Mouse (Mus musculus): ENCODE results near the gene Hspa12a. TPM values are rescaled to one million over a fixed set of nuclear protein-coding genes. Genes with fewer than 3 reads are reported as not detected.
A peak's percentile ranks its signal among the peaks of the same experiment; 100 is the strongest.

The Hspa12a gene
- polyA plus RNA-seq, 1 experiment from 2014 or later: 0.53 TPM

DNA sequence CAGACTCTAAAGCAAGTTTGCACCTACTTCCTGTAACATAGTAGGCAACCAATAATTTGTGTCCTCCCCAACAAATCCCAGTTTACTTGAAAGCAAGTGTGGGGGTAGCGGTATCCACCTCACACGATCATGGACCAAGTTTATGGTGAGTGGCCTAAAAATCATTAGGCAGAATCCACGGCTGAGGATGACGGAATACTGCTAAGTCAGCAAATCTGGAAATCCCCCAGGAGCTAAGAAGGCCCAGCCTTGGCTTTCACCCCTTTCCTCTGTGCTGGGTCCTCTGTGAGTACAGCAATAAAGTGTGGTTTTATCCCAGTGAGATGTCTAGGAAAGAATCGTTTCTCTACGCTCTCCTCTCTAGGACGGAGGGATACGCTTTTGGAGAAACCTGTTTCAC is 11.3 kb upstream of the Hspa12a start:
- 80% methylated on average over 8 of the region's 8 CpGs for WGBS (ENCODE audit: insufficient replicate concordance)
- H3K4me1 ChIP-seq (replicated peaks): no peaks in the 10 kb centered on the region
- no peak overlapping the region for H3K9ac ChIP-seq
- peaks cover 24% of the 10 kb centered on the region for H3K27me3 ChIP-seq
- ATAC-seq (ENCODE audit: low read depth) (no peak), DNase-seq (no peak)
- no peak overlapping the region for H3K4me3 ChIP-seq (replicated peaks)
- no peak overlapping the region for H3K27ac ChIP-seq
- H3K36me3 ChIP-seq: no peaks in the 10 kb centered on the region
- no peaks in the 10 kb centered on the region for H3K9me3 ChIP-seq (replicated peaks)
- no peak overlapping the region for H3K4me2 ChIP-seq

DNA sequence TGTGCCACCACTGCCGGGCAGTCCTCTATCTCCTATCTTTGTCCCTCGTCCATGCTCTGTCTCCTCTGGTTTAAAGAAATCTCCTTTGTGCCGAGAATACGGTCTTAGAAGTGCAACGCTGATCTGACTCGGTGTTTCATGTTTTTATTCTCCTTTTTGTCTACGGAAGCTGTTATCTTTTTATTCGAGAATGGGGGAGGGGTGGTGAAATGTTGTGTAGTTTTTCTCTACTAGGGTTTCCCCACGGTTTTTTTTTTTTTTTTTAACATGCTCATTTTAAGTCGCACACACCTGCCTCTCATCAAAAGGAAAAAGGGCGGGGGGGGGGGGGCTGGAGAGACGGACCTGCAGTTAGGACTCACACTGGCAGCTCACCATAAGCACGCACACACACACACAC is 8.8 kb upstream of the Hspa12a start:
- Histone ChIP-seq H3K9ac (no peak overlapping the region), H3K27me3 (peaks cover 24% of the 10 kb centered on the region), H3K27ac (no peak overlapping the region), H3K4me1 (replicated peaks) (no peaks in the 10 kb centered on the region), H3K4me3 (replicated peaks) (no peak overlapping the region), H3K36me3 (no peaks in the 10 kb centered on the region), H3K4me2 (no peak overlapping the region), H3K9me3 (replicated peaks) (no peaks in the 10 kb centered on the region)
- ATAC-seq (ENCODE audit: low read depth) (no peak), DNase-seq (no peak)
- WGBS (ENCODE audit: insufficient replicate concordance): 58% methylated on average over 12 of the region's 13 CpGs

- no peak overlapping the region for H3K9ac ChIP-seq
- DNase-seq: no peak
- no peak overlapping the region for H3K4me2 ChIP-seq
- H3K27ac ChIP-seq: no peak overlapping the region
- no peak overlapping the region for H3K4me3 ChIP-seq (replicated peaks)
- H3K36me3 ChIP-seq: no peaks in the 10 kb centered on the region
- no peaks in the 10 kb centered on the region for H3K4me1 ChIP-seq (replicated peaks)
- no peak for ATAC-seq (ENCODE audit: low read depth)
- no peaks in the 10 kb centered on the region for H3K9me3 ChIP-seq (replicated peaks)
- peaks cover 24% of the 10 kb centered on the region for H3K27me3 ChIP-seq
- WGBS (ENCODE audit: insufficient replicate concordance): 65% methylated on average over 3 of the region's 3 CpGs
Observed at GRCm38 (mm10) chr19:58951521-58951920, 8.1 kb upstream of the Hspa12a start.

GRCm38 (mm10) chr19:58945959-58946358 is 2.5 kb upstream of the Hspa12a start:
- Histone ChIP-seq H3K4me1 (replicated peaks) (peaks cover 12% of the 10 kb centered on the region), H3K9me3 (replicated peaks) (no peaks in the 10 kb centered on the region), H3K9ac (no peak overlapping the region), H3K4me3 (replicated peaks) (no peak overlapping the region), H3K4me2 (no peak overlapping the region), H3K27me3 (0 out of 2 replicates have a peak, but pooled peaks cover 4% of the 10 kb centered on the region), H3K36me3 (no peaks in the 10 kb centered on the region), H3K27ac (no peak overlapping the region)
- 33% methylated on average over 7 of the region's 7 CpGs for WGBS (ENCODE audit: insufficient replicate concordance)
- no peak for DNase-seq
- ATAC-seq (ENCODE audit: low read depth): no peak

GRCm38 (mm10) chr19:58933062-58933461 is 10.4 kb downstream of the Hspa12a start:
- H3K4me3 ChIP-seq (replicated peaks): no peak overlapping the region
- H3K9ac ChIP-seq: no peak overlapping the region
- no peaks in the 10 kb centered on the region for H3K36me3 ChIP-seq
- no peaks in the 10 kb centered on the region for H3K4me1 ChIP-seq (replicated peaks)
- 28% methylated on average over 4 of the region's 4 CpGs for WGBS (ENCODE audit: insufficient replicate concordance)
- DNase-seq (no peak), ATAC-seq (ENCODE audit: low read depth) (no peak)
- H3K9me3 ChIP-seq (replicated peaks): no peaks in the 10 kb centered on the region
- no peak overlapping the region for H3K4me2 ChIP-seq
- H3K27me3 ChIP-seq: peaks cover 28% of the 10 kb centered on the region
- H3K27ac ChIP-seq: no peak overlapping the region

DNA sequence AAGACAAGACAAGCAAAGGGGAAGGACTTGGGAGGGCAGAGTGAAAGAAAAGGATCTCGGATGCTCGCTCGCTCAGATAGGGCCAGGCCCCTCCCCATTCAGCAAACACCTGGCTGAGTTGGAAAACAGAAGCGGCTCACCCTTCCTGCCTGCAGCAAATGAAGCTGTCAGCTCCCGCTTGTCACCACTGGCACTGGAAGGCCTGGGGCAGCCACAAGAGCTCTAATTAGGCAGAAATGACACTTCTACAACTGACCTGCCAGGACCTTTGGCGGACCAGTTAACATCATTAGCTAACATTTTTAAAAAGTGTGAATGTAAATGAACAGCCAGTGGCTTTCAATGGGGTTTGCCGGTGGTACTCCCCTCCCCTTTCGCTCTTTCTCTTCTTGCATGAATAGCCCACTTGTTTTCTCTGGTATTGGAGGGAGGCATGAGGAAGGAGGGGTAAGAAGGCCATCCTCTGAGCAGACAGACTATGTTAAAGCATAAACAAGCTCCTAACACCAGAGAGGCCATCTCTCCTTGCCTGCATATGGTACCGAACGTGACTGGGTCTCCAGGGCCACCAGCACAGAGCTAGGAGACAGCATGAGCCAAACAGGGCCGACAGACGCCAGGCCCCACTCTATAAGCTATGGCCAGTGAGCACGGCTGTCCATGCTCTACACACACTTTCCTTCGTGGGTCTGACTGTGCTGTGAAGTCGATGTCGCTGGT is 12.2 kb downstream of the Hspa12a start:
- Histone ChIP-seq H3K27me3 (peaks cover 28% of the 10 kb centered on the region), H3K27ac (no peak overlapping the region), H3K36me3 (no peaks in the 10 kb centered on the region), H3K9ac (no peak overlapping the region), H3K9me3 (replicated peaks) (no peaks in the 10 kb centered on the region), H3K4me3 (replicated peaks) (no peak overlapping the region), H3K4me2 (no peak overlapping the region), H3K4me1 (replicated peaks) (no peaks in the 10 kb centered on the region)
- WGBS (ENCODE audit: insufficient replicate concordance): 51% methylated on average over 16 of the region's 16 CpGs
- DNase-seq (no peak), ATAC-seq (ENCODE audit: low read depth) (no peak)

DNA sequence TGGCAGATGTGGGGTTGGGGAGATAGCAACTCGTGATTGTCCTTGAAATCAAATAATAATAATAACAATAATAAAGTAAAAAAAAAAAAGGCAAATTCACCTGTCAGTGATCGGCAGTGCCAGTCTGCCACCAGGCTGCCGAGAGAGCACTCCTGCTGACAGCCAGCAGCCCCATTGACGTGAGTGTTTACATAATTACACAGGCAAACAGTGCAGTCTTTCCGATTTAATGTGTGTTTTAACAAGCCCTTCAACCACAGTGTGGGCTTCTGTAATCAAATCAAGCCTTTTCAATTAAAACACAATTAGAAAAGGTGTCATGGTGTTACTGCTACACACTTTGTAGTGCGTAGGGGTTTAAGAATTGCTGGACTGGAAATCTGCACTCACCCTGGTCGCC is 24.3 kb downstream of the Hspa12a start:
- Histone ChIP-seq H3K4me1 (replicated peaks) (no peaks in the 10 kb centered on the region), H3K9me3 (replicated peaks) (no peaks in the 10 kb centered on the region), H3K27me3 (peaks cover 9% of the 10 kb centered on the region; the same call in 1 of the 2 replicates), H3K4me2 (peak overlapping the region; percentile 47), H3K9ac (no peak overlapping the region), H3K27ac (no peak overlapping the region), H3K36me3 (no peaks in the 10 kb centered on the region), H3K4me3 (replicated peaks) (no peak overlapping the region)
- no peak for DNase-seq
- ATAC-seq (ENCODE audit: low read depth): no peak
- 32% methylated on average over 7 of the region's 7 CpGs for whole genome bisulfite sequencing (ENCODE audit: insufficient replicate concordance)

DNA sequence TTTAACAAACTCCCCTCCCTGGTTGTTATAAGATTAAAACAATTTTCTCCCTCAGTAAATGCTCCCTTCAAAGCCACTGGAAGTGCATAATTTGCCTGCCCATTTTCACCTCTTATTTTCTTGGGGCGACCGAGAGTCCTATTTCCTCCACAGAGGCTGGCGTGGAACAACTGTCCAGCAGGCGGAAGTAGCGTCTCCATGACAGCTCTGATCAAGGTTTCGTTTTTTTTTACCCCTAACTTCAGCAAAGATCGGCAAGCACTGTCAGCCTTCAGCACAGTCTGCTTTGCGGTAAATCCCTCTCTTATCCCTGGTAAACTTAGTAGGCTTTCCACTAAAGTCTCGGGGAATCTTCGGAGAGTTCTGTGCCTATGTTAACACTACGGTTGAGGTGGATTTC is 24.9 kb downstream of the Hspa12a start:
- 10% methylated on average over 11 of the region's 11 CpGs for WGBS (ENCODE audit: insufficient replicate concordance)
- H3K27me3 ChIP-seq: peaks cover 9% of the 10 kb centered on the region; the same call in 1 of the 2 replicates
- no peak overlapping the region for H3K27ac ChIP-seq
- DNase-seq (no peak), ATAC-seq (ENCODE audit: low read depth) (no peak)
- H3K4me2 ChIP-seq: peak overlapping the region; percentile 47
- H3K9me3 ChIP-seq (replicated peaks): no peaks in the 10 kb centered on the region
- H3K4me1 ChIP-seq (replicated peaks): no peaks in the 10 kb centered on the region
- peak overlapping the region; percentile 19; the same call in 1 of the 2 replicates for H3K4me3 ChIP-seq (replicated peaks)
- H3K36me3 ChIP-seq: no peaks in the 10 kb centered on the region
- H3K9ac ChIP-seq: no peak overlapping the region

DNA sequence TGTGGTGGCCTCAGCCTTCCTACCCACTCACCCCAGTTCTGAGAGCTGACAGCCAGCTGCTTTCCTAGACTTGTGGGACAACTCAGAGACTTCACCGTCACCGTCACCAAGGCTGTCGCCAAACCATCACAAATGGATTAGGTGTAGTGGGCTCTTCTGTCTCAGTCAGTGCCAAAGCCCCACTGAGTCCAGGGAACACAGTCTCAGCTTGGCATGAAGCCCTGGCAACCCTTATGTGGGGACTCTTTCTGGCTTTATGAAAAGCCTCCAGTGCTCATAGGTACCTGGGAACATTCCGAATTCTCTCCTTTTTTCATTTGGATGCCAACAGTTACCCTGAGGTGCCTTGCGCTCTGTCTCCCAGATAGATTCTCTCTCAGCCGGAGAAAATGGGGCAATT is 30.2 kb downstream of the Hspa12a start:
- Histone ChIP-seq H3K36me3 (no peaks in the 10 kb centered on the region), H3K27ac (no peak overlapping the region), H3K27me3 (0 out of 2 replicates have a peak, but pooled peaks cover 2% of the 10 kb centered on the region), H3K4me3 (replicated peaks) (no peak overlapping the region), H3K4me1 (replicated peaks) (no peaks in the 10 kb centered on the region), H3K4me2 (no peak overlapping the region), H3K9me3 (replicated peaks) (no peaks in the 10 kb centered on the region), H3K9ac (no peak overlapping the region)
- WGBS (ENCODE audit: insufficient replicate concordance): 77% methylated on average over 6 of the region's 6 CpGs
- no peak for DNase-seq
- ATAC-seq (ENCODE audit: low read depth): no peak

DNA sequence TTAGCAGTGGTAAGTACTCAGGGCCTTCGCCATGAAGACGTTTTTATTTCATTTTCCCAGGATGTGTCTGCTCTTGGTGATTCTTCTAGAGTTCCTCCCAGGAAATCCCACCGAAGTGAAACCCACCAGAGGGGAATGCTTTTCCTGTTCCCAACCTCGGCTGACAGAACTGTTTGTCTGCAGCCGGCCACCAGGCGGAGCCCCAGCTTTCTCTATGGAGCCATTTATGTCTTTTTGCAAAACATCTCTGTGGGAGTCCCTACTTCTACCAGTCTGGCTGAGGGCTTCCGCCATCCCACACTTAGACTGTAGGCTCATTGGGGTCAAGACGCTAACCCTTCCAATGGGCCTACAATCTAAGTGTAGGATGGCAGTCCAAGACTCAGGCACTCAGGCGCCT is 32.1 kb downstream of the Hspa12a start:
- H3K4me1 ChIP-seq (replicated peaks): no peaks in the 10 kb centered on the region
- no peak overlapping the region for H3K9ac ChIP-seq
- peak overlapping the region; percentile 16; the same call in 1 of the 2 replicates for H3K4me3 ChIP-seq (replicated peaks)
- ATAC-seq (ENCODE audit: low read depth) (no peak), DNase-seq (peak; percentile 13)
- WGBS (ENCODE audit: insufficient replicate concordance): 12% methylated on average over 9 of the region's 9 CpGs
- H3K27me3 ChIP-seq: no peaks in the 10 kb centered on the region
- no peak overlapping the region for H3K27ac ChIP-seq
- no peaks in the 10 kb centered on the region for H3K9me3 ChIP-seq (replicated peaks)
- H3K36me3 ChIP-seq: no peaks in the 10 kb centered on the region
- peak overlapping the region; percentile 36 for H3K4me2 ChIP-seq

DNA sequence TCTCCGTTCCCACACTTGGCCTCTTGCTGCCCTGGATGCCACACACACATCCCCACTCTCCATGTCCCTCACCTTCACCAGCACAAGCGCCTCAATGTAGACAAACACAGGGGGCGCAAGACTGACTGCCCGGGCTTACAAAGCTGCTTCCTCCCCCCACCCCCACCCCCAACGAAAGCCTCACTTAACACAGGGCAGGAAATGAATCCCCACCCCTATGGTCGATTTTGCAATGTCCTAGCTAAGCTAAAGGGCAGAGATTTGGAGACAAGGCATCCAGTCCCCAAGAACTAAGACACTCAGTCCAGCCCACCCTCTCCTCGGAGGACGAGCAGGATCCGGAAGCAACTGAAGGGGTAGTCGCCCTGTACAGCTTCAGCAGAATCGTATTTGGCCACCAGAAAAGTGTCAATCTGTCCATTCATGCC is 32.5 kb downstream of the Hspa12a start:
- Histone ChIP-seq H3K4me2 (peak overlapping the region; percentile 36), H3K4me3 (replicated peaks) (peak overlapping the region; percentile 16; the same call in 1 of the 2 replicates), H3K27ac (no peak overlapping the region), H3K9ac (no peak overlapping the region), H3K27me3 (no peaks in the 10 kb centered on the region), H3K4me1 (replicated peaks) (no peaks in the 10 kb centered on the region), H3K36me3 (no peaks in the 10 kb centered on the region), H3K9me3 (replicated peaks) (no peaks in the 10 kb centered on the region)
- WGBS (ENCODE audit: insufficient replicate concordance): 3% methylated on average over 11 of the region's 11 CpGs
- DNase-seq (no peak), ATAC-seq (ENCODE audit: low read depth) (no peak)

- Histone ChIP-seq H3K9me3 (replicated peaks) (no peaks in the 10 kb centered on the region), H3K4me3 (replicated peaks) (no peak overlapping the region), H3K27ac (no peak overlapping the region), H3K27me3 (no peaks in the 10 kb centered on the region), H3K4me2 (no peak overlapping the region), H3K36me3 (no peaks in the 10 kb centered on the region), H3K4me1 (replicated peaks) (no peaks in the 10 kb centered on the region), H3K9ac (no peak overlapping the region)
- DNase-seq (no peak), ATAC-seq (ENCODE audit: low read depth) (no peak)
- 52% methylated on average over 10 of the region's 10 CpGs for WGBS (ENCODE audit: insufficient replicate concordance)
Observed at GRCm38 (mm10) chr19:58908018-58908417, 35.4 kb downstream of the Hspa12a start.

Data from liver, embryonic 13.5 days (tissue).